Mouse (Mus musculus): Measurements from ENCODE around the gene Ssbp3.

GRCm38 (mm10) chr4:107019027-107019426 is 108.5 kb downstream of the Ssbp3 start:
- no peak for TF ChIP-seq CTCF (IDR thresholded peaks at IDR 0.05; ENCODE audit: extremely low read depth, insufficient read depth, insufficient read length, insufficient replicate concordance)
- TF ChIP-seq POLR2A (IDR thresholded peaks at IDR 0.05; ENCODE audit: low read depth, low read length): no peak

Measured in spleen, adult 2 months (tissue).